Mouse (Mus musculus) testis, adult 2 months (tissue): ENCODE measurements at regions not wholly inside any gene's neighbourhood (a gene's known extent, or its start where the extent isn't known, plus 50 kb on each side); places are given as distances from the start of the nearest gene placed in this dataset.

Source experiments
- H3K27ac ChIP-seq: fragments of 200-500 bp; 2 replicates; pipeline ENCODE4 v1.5.1; 2012; ENCODE audit warnings: low read depth, low read length; ENCODE audit not compliant: control insufficient read depth, insufficient read depth
- H3K27me3 ChIP-seq: fragments of 200-500 bp; 2 replicates; pipeline ENCODE4 v1.6.1; 2012; ENCODE audit warnings: mild to moderate bottlenecking, low read length, moderate library complexity; ENCODE audit not compliant: control insufficient read depth, insufficient read depth
- H3K36me3 ChIP-seq: fragments of 200-500 bp; 2 replicates; pipeline ENCODE4 v1.6.1; 2012; ENCODE audit warnings: mild to moderate bottlenecking, low read length; ENCODE audit not compliant: control insufficient read depth, insufficient read depth
- H3K4me1 ChIP-seq: fragments of 200-500 bp; 2 replicates; pipeline ENCODE4 v1.6.1; 2012; ENCODE audit warnings: low read length; ENCODE audit not compliant: control insufficient read depth, insufficient read depth
- H3K4me3 ChIP-seq: fragments of 200-500 bp; 2 replicates; pipeline ENCODE4 v1.5.1; 2012; ENCODE audit warnings: low read depth, mild to moderate bottlenecking, low read length, moderate library complexity, mixed read lengths; ENCODE audit not compliant: control insufficient read depth
- CTCF ChIP-seq: fragments of 200-500 bp; IDR thresholded peaks from 2 replicates; pipeline ENCODE4 v1.5.1; 2012; ENCODE audit warnings: low read depth, mild to moderate bottlenecking, inconsistent platforms, low read length, moderate library complexity; ENCODE audit not compliant: control insufficient read depth, insufficient read depth, insufficient replicate concordance
- POLR2A ChIP-seq: fragments of 200-500 bp; IDR thresholded peaks from 2 replicates; pipeline ENCODE4 v1.6.1; 2012; ENCODE audit warnings: low read depth, mild to moderate bottlenecking, inconsistent platforms, low read length, moderate library complexity; ENCODE audit not compliant: control insufficient read depth

GRCm38 (mm10) chrX:166933766-166934165 is 275.3 kb downstream of the Tmsb4x start:
- no peaks in the 10 kb centered on the region for H3K27me3 ChIP-seq
- no peaks in the 10 kb centered on the region for H3K36me3 ChIP-seq
- H3K4me1 ChIP-seq = no peaks in the 10 kb centered on the region
- H3K27ac ChIP-seq = no peak overlapping the region
- H3K4me3 ChIP-seq = no peak overlapping the region
- TF ChIP-seq CTCF = no peak
- no peak for TF ChIP-seq POLR2A

DNA sequence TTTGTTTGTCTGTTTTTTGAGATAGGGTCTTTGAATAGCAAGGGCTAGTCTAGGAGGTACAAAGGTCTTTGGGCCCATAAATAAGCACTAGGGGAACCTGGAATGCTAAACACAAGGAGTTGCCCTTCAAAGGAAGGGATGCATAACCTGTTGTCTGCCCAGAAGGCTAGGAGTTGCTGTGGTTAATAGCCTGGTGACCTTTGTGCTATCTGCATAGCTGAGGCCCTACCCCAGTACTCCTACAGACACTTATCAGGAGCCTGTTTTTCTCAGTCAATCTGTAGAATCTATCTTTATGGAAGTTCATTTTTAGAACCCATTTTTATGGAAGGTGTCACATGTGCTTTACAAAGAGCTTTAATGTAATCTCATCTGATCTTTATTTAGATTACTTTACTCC is 276.6 kb downstream of the Tmsb4x start:
- Histone ChIP-seq H3K27me3 (no peaks in the 10 kb centered on the region), H3K4me3 (no peak overlapping the region), H3K27ac (no peak overlapping the region), H3K4me1 (no peaks in the 10 kb centered on the region), H3K36me3 (no peaks in the 10 kb centered on the region)
- TF ChIP-seq POLR2A = no peak
- no peak for TF ChIP-seq CTCF

GRCm38 (mm10) chrX:166931048-166931447 is 278.1 kb downstream of the Tmsb4x start:
- no peaks in the 10 kb centered on the region for H3K4me1 ChIP-seq
- TF ChIP-seq POLR2A = no peak
- no peak for TF ChIP-seq CTCF
- H3K27ac ChIP-seq = no peak overlapping the region
- H3K27me3 ChIP-seq = no peaks in the 10 kb centered on the region
- no peaks in the 10 kb centered on the region for H3K36me3 ChIP-seq
- no peak overlapping the region for H3K4me3 ChIP-seq

- no peak overlapping the region for H3K27ac ChIP-seq
- no peaks in the 10 kb centered on the region for H3K27me3 ChIP-seq
- H3K4me3 ChIP-seq = no peak overlapping the region
- H3K36me3 ChIP-seq = no peaks in the 10 kb centered on the region
- no peaks in the 10 kb centered on the region for H3K4me1 ChIP-seq
- TF ChIP-seq POLR2A (no peak), CTCF (no peak)
Observed at GRCm38 (mm10) chrX:166929716-166930420, 279.2 kb downstream of the Tmsb4x start.

DNA sequence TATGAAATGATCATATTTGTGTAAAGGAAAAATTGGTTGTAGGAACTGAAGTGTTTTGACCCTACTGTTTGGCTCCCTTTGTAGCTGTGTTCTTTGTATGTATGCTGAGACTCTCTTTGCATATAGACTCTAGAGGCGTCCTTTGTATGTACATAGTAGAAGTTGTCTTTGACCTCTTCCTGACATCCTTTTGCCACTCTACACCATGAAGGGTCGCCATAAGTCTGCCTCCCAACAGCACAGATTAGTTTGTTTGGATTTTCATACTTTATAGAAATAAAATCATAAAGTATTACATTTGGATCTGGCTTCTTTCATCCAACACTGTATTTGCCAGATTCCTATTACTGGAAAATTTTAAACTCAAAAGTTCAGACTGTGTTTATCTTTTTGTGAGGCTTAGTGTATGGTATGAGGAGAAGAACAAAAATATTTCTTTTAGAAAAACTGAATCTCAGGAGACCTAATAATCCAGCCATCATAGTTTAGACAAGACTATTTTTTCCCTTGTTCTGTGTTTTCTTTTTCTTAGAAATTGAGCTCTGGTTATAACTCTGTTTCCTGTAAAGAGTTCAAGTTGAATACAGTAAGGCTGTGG is 293.7 kb downstream of the Tmsb4x start:
- no peak overlapping the region for H3K4me3 ChIP-seq
- no peak for TF ChIP-seq POLR2A
- TF ChIP-seq CTCF = no peak
- no peak overlapping the region for H3K27ac ChIP-seq
- H3K27me3 ChIP-seq = no peaks in the 10 kb centered on the region
- H3K4me1 ChIP-seq = no peaks in the 10 kb centered on the region
- no peaks in the 10 kb centered on the region for H3K36me3 ChIP-seq

- Histone ChIP-seq H3K4me3 (no peak overlapping the region), H3K36me3 (no peaks in the 10 kb centered on the region), H3K27me3 (no peaks in the 10 kb centered on the region), H3K4me1 (no peaks in the 10 kb centered on the region), H3K27ac (no peak overlapping the region)
- TF ChIP-seq POLR2A = no peak
- TF ChIP-seq CTCF = no peak
Observed at GRCm38 (mm10) chrX:166906602-166907001, 302.5 kb downstream of the Tmsb4x start.

- no peak overlapping the region for H3K27ac ChIP-seq
- H3K36me3 ChIP-seq = no peaks in the 10 kb centered on the region
- no peaks in the 10 kb centered on the region for H3K4me1 ChIP-seq
- no peaks in the 10 kb centered on the region for H3K27me3 ChIP-seq
- TF ChIP-seq CTCF = no peak
- TF ChIP-seq POLR2A = no peak
- no peak overlapping the region for H3K4me3 ChIP-seq
Observed at GRCm38 (mm10) chrX:166900761-166901160, 308.4 kb downstream of the Tmsb4x start.

- Histone ChIP-seq H3K4me1 (no peaks in the 10 kb centered on the region), H3K36me3 (no peaks in the 10 kb centered on the region), H3K4me3 (no peak overlapping the region), H3K27ac (no peak overlapping the region), H3K27me3 (no peaks in the 10 kb centered on the region)
- TF ChIP-seq POLR2A = no peak
- TF ChIP-seq CTCF = no peak
Observed at GRCm38 (mm10) chrX:166895199-166895598, 309.7 kb upstream of the Egfl6 start.
